Mouse (Mus musculus): ENCODE data around the gene Rmnd5b. TPM values are rescaled to one million over a fixed set of nuclear protein-coding genes. Genes with fewer than 3 reads are reported as not detected.

Rmnd5b gene
- polyA plus RNA-seq, 1 experiment from 2014 or later = 25.1 TPM

GRCm38 (mm10) chr11:51588833-51589232, 46.9 kb downstream of the Rmnd5b start:
- H3K9ac ChIP-seq = no peak overlapping the region
- 90% methylated on average over 3 of the region's 3 CpGs for WGBS (ENCODE audit: insufficient replicate concordance)
- no peak for ATAC-seq (ENCODE audit: low read depth)

GRCm38 (mm10) chr11:51587059-51587458, 48.6 kb downstream of the Rmnd5b start:
- Histone ChIP-seq H3K4me2 (peak overlapping the region; percentile 83), H3K36me3 (peaks cover 65% of the 10 kb centered on the region), H3K9me3 (replicated peaks) (no peaks in the 10 kb centered on the region), H3K4me1 (replicated peaks) (peaks cover 45% of the 10 kb centered on the region), H3K4me3 (replicated peaks) (no peak overlapping the region), H3K9ac (peak overlapping the region; percentile 95), H3K27ac (no peak overlapping the region; the same call in 1 of the 2 replicates), H3K27me3 (no peaks in the 10 kb centered on the region)
- ATAC-seq (ENCODE audit: low read depth) = no peak
- no peak for DNase-seq
- 89% methylated on average over 1 of the region's 1 CpGs for WGBS (ENCODE audit: insufficient replicate concordance)

More at GRCm38 (mm10) chr11:51588833-51589232, 46.9 kb downstream of the Rmnd5b start:
- Histone ChIP-seq H3K4me3 (replicated peaks) (no peak overlapping the region), H3K36me3 (peaks cover 83% of the 10 kb centered on the region), H3K4me1 (replicated peaks) (peaks cover 34% of the 10 kb centered on the region), H3K9me3 (replicated peaks) (no peaks in the 10 kb centered on the region), H3K27me3 (no peaks in the 10 kb centered on the region), H3K27ac (no peak overlapping the region), H3K4me2 (no peak overlapping the region)
- no peak for DNase-seq

- no peak overlapping the region; the same call in 1 of the 2 replicates for H3K27ac ChIP-seq
- DNase-seq (no peak), ATAC-seq (ENCODE audit: low read depth) (no peak)
- peaks cover 45% of the 10 kb centered on the region for H3K4me1 ChIP-seq (replicated peaks)
- peak overlapping the region; percentile 89 for H3K4me3 ChIP-seq (replicated peaks)
- no peaks in the 10 kb centered on the region for H3K9me3 ChIP-seq (replicated peaks)
- 87% methylated on average over 13 of the region's 13 CpGs for WGBS (ENCODE audit: insufficient replicate concordance)
- H3K9ac ChIP-seq = peak overlapping the region; percentile 95
- H3K36me3 ChIP-seq = peaks cover 59% of the 10 kb centered on the region
- peak overlapping the region; percentile 83 for H3K4me2 ChIP-seq
- no peaks in the 10 kb centered on the region for H3K27me3 ChIP-seq
Observed at GRCm38 (mm10) chr11:51586411-51586810, 49.3 kb downstream of the Rmnd5b start.

- Histone ChIP-seq H3K4me1 (replicated peaks) (peaks cover 45% of the 10 kb centered on the region), H3K9me3 (replicated peaks) (no peaks in the 10 kb centered on the region), H3K4me2 (peak overlapping the region; percentile 83), H3K4me3 (replicated peaks) (peak overlapping the region; percentile 89), H3K27me3 (no peaks in the 10 kb centered on the region), H3K9ac (peak overlapping the region; percentile 95), H3K27ac (peak overlapping the region; percentile 95), H3K36me3 (peaks cover 52% of the 10 kb centered on the region)
- no peak for DNase-seq
- no peak for ATAC-seq (ENCODE audit: low read depth)
- 34% methylated on average over 8 of the region's 8 CpGs for WGBS (ENCODE audit: insufficient replicate concordance)
Observed at GRCm38 (mm10) chr11:51585608-51586252, 50.0 kb downstream of the Rmnd5b start.

GRCm38 (mm10) chr11:51584431-51585248, 51.1 kb downstream of the Rmnd5b start, which contains the start of gene Phykpl:
Gene Phykpl, plus strand, starts transcription at chr11:51584757.
- under 1% methylated on average over 59 of the region's 59 CpGs for WGBS (ENCODE audit: insufficient replicate concordance)

GRCm38 (mm10) chr11:51584057-51584430, 51.7 kb downstream of the Rmnd5b start:
- DNase-seq = peak; percentile 25
- WGBS (ENCODE audit: insufficient replicate concordance) = 20% methylated on average over 9 of the region's 9 CpGs

More at GRCm38 (mm10) chr11:51584431-51585248, 51.1 kb downstream of the Rmnd5b start, which contains the start of gene Phykpl:
- peak; percentile 98 for DNase-seq
- Histone ChIP-seq H3K4me3 (replicated peaks) (peak within 1 kb of the TSS; percentile 89), H3K36me3 (peaks cover 41% of the 10 kb centered on the region), H3K4me2 (peak within 1 kb of the TSS; percentile 83), H3K9ac (peak within 1 kb of the TSS; percentile 95), H3K27me3 (no peaks in the 10 kb centered on the region), H3K9me3 (replicated peaks) (no peaks in the 10 kb centered on the region), H3K4me1 (replicated peaks) (peaks cover 45% of the 10 kb centered on the region), H3K27ac (peak within 1 kb of the TSS; percentile 95)
- ATAC-seq (ENCODE audit: low read depth) = peak; percentile 91

GRCm38 (mm10) chr11:51582713-51583112, 53.0 kb downstream of the Rmnd5b start:
- Histone ChIP-seq H3K36me3 (peaks cover 22% of the 10 kb centered on the region), H3K27ac (no peak overlapping the region), H3K9ac (no peak overlapping the region), H3K4me1 (replicated peaks) (peaks cover 43% of the 10 kb centered on the region), H3K4me2 (no peak overlapping the region), H3K27me3 (no peaks in the 10 kb centered on the region), H3K9me3 (replicated peaks) (no peaks in the 10 kb centered on the region), H3K4me3 (replicated peaks) (no peak overlapping the region)
- ATAC-seq (ENCODE audit: low read depth) (no peak), DNase-seq (peak; percentile 67)
- WGBS (ENCODE audit: insufficient replicate concordance) = 19% methylated on average over 8 of the region's 8 CpGs

More at GRCm38 (mm10) chr11:51584057-51584430, 51.7 kb downstream of the Rmnd5b start:
- peak overlapping the region; percentile 83 for H3K4me2 ChIP-seq
- peak overlapping the region; percentile 95 for H3K9ac ChIP-seq
- no peaks in the 10 kb centered on the region for H3K27me3 ChIP-seq
- peak overlapping the region; percentile 89 for H3K4me3 ChIP-seq (replicated peaks)
- peaks cover 35% of the 10 kb centered on the region for H3K36me3 ChIP-seq
- peak; percentile 19 for ATAC-seq (ENCODE audit: low read depth)
- peaks cover 45% of the 10 kb centered on the region for H3K4me1 ChIP-seq (replicated peaks)
- H3K9me3 ChIP-seq (replicated peaks) = no peaks in the 10 kb centered on the region
- H3K27ac ChIP-seq = peak overlapping the region; percentile 95

- ATAC-seq (ENCODE audit: low read depth) = no peak
- Histone ChIP-seq H3K27me3 (no peaks in the 10 kb centered on the region), H3K4me2 (no peak overlapping the region), H3K9me3 (replicated peaks) (no peaks in the 10 kb centered on the region), H3K9ac (no peak overlapping the region), H3K27ac (no peak overlapping the region), H3K36me3 (no peaks in the 10 kb centered on the region), H3K4me3 (replicated peaks) (no peak overlapping the region), H3K4me1 (replicated peaks) (peaks cover 12% of the 10 kb centered on the region)
- 45% methylated on average over 4 of the region's 4 CpGs for whole genome bisulfite sequencing (ENCODE audit: insufficient replicate concordance)
- no peak for DNase-seq
Observed at GRCm38 (mm10) chr11:51579024-51579423, 56.7 kb downstream of the Rmnd5b start.

- DNase-seq (no peak), ATAC-seq (ENCODE audit: low read depth) (no peak)
- Histone ChIP-seq H3K4me3 (replicated peaks) (no peak overlapping the region), H3K36me3 (no peaks in the 10 kb centered on the region), H3K27me3 (no peaks in the 10 kb centered on the region), H3K9me3 (replicated peaks) (no peaks in the 10 kb centered on the region), H3K9ac (no peak overlapping the region), H3K27ac (no peak overlapping the region), H3K4me1 (replicated peaks) (no peaks in the 10 kb centered on the region), H3K4me2 (no peak overlapping the region)
- 43% methylated on average over 7 of the region's 7 CpGs for WGBS (ENCODE audit: insufficient replicate concordance)
Observed at GRCm38 (mm10) chr11:51577587-51577986, 58.1 kb downstream of the Rmnd5b start.

- 67% methylated on average over 4 of the region's 4 CpGs for WGBS (ENCODE audit: insufficient replicate concordance)
Observed at GRCm38 (mm10) chr11:51576454-51576853, 59.2 kb downstream of the Rmnd5b start.

More at GRCm38 (mm10) chr11:51576454-51576853, 59.2 kb downstream of the Rmnd5b start:
- no peaks in the 10 kb centered on the region; the same call in 1 of the 2 replicates for H3K4me1 ChIP-seq (replicated peaks)
- H3K36me3 ChIP-seq = no peaks in the 10 kb centered on the region
- ATAC-seq (ENCODE audit: low read depth) (no peak), DNase-seq (no peak)
- no peaks in the 10 kb centered on the region for H3K9me3 ChIP-seq (replicated peaks)
- no peak overlapping the region for H3K27ac ChIP-seq
- H3K27me3 ChIP-seq = no peaks in the 10 kb centered on the region
- H3K9ac ChIP-seq = no peak overlapping the region
- H3K4me2 ChIP-seq = no peak overlapping the region
- no peak overlapping the region for H3K4me3 ChIP-seq (replicated peaks)
